Mouse (Mus musculus): ENCODE results near the gene Gtpbp8. TPM values are rescaled to one million over a fixed set of nuclear protein-coding genes. Genes with fewer than 3 reads are reported as not detected.

Gene Gtpbp8
- polyA plus RNA-seq (2011; ENCODE audit: insufficient read depth, insufficient read length, low read depth, missing spikeins) = 15.3 and 17.3 TPM in 2 replicates

DNA sequence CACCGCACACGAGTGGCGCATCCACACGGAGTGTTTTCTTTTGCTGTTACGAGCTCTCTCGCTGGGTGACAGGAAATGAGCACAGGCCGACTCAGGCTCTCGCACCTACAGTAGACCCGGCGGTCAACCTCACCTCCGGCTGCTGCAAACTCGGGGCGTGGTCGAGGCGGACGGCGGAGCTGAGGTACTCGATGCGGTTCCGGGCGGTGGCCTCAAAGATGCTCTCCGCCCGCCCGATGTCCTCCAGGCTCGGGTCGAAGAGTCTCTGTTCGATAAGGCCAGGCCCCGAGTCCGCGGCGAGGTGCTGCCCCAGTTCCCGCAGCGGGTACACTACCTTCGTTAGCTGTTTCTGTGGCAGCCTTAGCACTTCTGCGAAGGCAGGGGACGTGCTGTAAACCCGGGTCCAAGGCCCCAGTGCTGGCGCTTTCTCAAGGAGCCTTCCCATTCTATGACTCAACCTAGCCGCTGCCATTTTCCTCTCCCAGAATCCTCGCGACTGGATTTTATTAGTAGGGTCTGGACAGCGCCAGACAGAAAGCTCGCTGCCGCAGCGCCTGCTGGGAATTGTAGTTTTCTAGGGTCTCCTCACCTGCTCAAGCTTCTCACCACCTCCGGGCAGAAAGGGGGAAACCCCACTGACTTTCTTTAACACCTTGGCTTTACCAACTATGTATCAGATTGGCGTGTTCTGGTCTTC is at the start of gene Gtpbp8:
Gene Gtpbp8 (minus strand): TSS at position 498 of the 697 bp plus-strand sequence.
- Histone ChIP-seq H3K27ac (ENCODE audit: insufficient read depth, low read length) (0 out of 2 replicates have a peak within 1 kb of the TSS, but pooled peaks have one; percentile 35), H3K36me3 (ENCODE audit: control insufficient read depth, insufficient read depth, low read length, poor library complexity, severe bottlenecking) (no peaks in the 10 kb centered on the region), H3K9me3 (replicated peaks; ENCODE audit: control insufficient read depth, insufficient read depth, low read length, poor library complexity, severe bottlenecking) (no peaks in the 10 kb centered on the region), H3K9ac (ENCODE audit: low read depth, poor library complexity, severe bottlenecking) (peak within 1 kb of the TSS; percentile 69), H3K4me1 (ENCODE audit: control insufficient read depth, insufficient read depth, low read length) (no peaks in the 10 kb centered on the region), H3K4me3 (ENCODE audit: low read depth, low read length) (peak within 1 kb of the TSS; percentile 97), H3K27me3 (ENCODE audit: control insufficient read depth, insufficient read depth, low read length, poor library complexity, severe bottlenecking) (no peaks in the 10 kb centered on the region)
- TF ChIP-seq POLR2A (IDR thresholded peaks at IDR 0.05; ENCODE audit: insufficient read depth, low read length) (no peak), EP300 (IDR thresholded peaks at IDR 0.05; ENCODE audit: insufficient read depth, low read depth, low read length) (no peak), CTCF (IDR thresholded peaks at IDR 0.05; ENCODE audit: low read depth, low read length) (no peak)

DNA sequence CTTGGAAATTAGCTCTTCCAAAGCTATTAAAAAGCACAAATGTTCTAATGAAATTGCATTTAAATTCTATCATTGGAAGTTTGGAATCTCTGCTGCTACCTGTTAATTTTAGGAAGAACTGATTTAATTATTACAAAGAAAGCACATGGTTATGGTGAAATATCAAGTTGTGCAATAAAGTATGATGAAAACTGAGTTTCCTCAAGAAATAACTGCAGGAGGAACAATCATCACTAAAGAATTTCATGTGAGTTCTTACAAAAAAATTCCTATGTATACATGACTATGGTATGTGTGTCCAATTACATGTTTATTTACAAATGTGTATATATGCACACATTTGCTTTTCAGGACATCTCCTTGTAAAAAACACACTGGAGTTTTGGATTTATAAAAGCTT is 48.3 kb upstream of the Gtpbp8 start:
- H3K27me3 ChIP-seq (ENCODE audit: control insufficient read depth, insufficient read depth, low read length, poor library complexity, severe bottlenecking) = no peaks in the 10 kb centered on the region
- H3K9me3 ChIP-seq (replicated peaks; ENCODE audit: control insufficient read depth, insufficient read depth, low read length, poor library complexity, severe bottlenecking) = no peaks in the 10 kb centered on the region
- TF ChIP-seq CTCF (IDR thresholded peaks at IDR 0.05; ENCODE audit: low read depth, low read length) = no peak
- TF ChIP-seq EP300 (IDR thresholded peaks at IDR 0.05; ENCODE audit: insufficient read depth, low read depth, low read length) = no peak
- no peak for TF ChIP-seq POLR2A (IDR thresholded peaks at IDR 0.05; ENCODE audit: insufficient read depth, low read length)
- H3K27ac ChIP-seq (ENCODE audit: insufficient read depth, low read length) = no peak overlapping the region
- H3K36me3 ChIP-seq (ENCODE audit: control insufficient read depth, insufficient read depth, low read length, poor library complexity, severe bottlenecking) = no peaks in the 10 kb centered on the region
- no peak overlapping the region for H3K4me3 ChIP-seq (ENCODE audit: low read depth, low read length)
- no peak overlapping the region for H3K9ac ChIP-seq (ENCODE audit: low read depth, poor library complexity, severe bottlenecking)
- H3K4me1 ChIP-seq (ENCODE audit: control insufficient read depth, insufficient read depth, low read length) = no peaks in the 10 kb centered on the region

DNA sequence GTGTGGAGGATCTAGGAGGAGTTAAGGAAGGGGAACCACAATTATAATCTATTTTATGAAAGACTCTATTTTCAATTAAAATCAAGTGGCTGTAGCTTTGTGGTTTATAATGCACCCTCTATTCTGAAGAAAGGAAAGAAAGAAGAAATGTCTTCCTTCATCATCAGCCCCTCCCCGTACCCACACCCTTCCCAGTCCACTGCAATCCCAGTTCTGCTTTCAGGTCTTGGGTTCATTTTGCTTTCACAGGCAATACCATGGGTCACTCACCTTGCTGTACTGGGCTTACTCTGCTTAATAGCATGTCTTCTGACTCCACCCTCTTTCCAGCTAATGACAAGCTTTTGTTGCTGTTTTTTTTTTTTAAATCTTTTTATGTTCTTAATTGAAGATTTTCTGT is 40.8 kb upstream of the Gtpbp8 start:
- H3K27me3 ChIP-seq (ENCODE audit: control insufficient read depth, insufficient read depth, low read length, poor library complexity, severe bottlenecking) = no peaks in the 10 kb centered on the region
- TF ChIP-seq CTCF (IDR thresholded peaks at IDR 0.05; ENCODE audit: low read depth, low read length) = no peak
- TF ChIP-seq EP300 (IDR thresholded peaks at IDR 0.05; ENCODE audit: insufficient read depth, low read depth, low read length) = no peak
- TF ChIP-seq POLR2A (IDR thresholded peaks at IDR 0.05; ENCODE audit: insufficient read depth, low read length) = no peak
- no peak overlapping the region for H3K27ac ChIP-seq (ENCODE audit: insufficient read depth, low read length)
- H3K36me3 ChIP-seq (ENCODE audit: control insufficient read depth, insufficient read depth, low read length, poor library complexity, severe bottlenecking) = no peaks in the 10 kb centered on the region
- no peaks in the 10 kb centered on the region for H3K9me3 ChIP-seq (replicated peaks; ENCODE audit: control insufficient read depth, insufficient read depth, low read length, poor library complexity, severe bottlenecking)
- H3K9ac ChIP-seq (ENCODE audit: low read depth, poor library complexity, severe bottlenecking) = no peak overlapping the region
- H3K4me3 ChIP-seq (ENCODE audit: low read depth, low read length) = no peak overlapping the region
- no peaks in the 10 kb centered on the region for H3K4me1 ChIP-seq (ENCODE audit: control insufficient read depth, insufficient read depth, low read length)

DNA sequence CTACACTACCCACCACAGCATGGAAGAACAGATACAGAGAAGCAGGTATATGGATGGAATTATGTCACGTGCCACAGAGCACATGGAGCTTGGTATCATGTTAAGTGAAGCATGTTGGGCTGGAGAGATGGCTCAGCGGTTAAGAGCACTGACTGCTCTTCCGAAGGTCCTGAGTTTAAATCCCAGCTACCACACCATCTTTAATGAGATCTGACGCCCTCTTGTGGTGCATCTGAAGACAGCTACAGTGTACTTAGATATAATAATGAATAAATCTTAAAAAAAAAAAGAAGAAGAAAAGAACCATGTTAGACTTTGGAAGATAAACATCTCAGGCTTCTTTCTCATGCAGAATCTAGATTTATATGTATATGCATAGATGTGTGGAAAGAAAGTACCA is 34.6 kb upstream of the Gtpbp8 start:
- Histone ChIP-seq H3K9ac (ENCODE audit: low read depth, poor library complexity, severe bottlenecking) (no peak overlapping the region), H3K27ac (ENCODE audit: insufficient read depth, low read length) (no peak overlapping the region), H3K4me3 (ENCODE audit: low read depth, low read length) (no peak overlapping the region), H3K36me3 (ENCODE audit: control insufficient read depth, insufficient read depth, low read length, poor library complexity, severe bottlenecking) (no peaks in the 10 kb centered on the region), H3K27me3 (ENCODE audit: control insufficient read depth, insufficient read depth, low read length, poor library complexity, severe bottlenecking) (no peaks in the 10 kb centered on the region), H3K4me1 (ENCODE audit: control insufficient read depth, insufficient read depth, low read length) (no peaks in the 10 kb centered on the region), H3K9me3 (replicated peaks; ENCODE audit: control insufficient read depth, insufficient read depth, low read length, poor library complexity, severe bottlenecking) (no peaks in the 10 kb centered on the region)
- TF ChIP-seq EP300 (IDR thresholded peaks at IDR 0.05; ENCODE audit: insufficient read depth, low read depth, low read length) (no peak), POLR2A (IDR thresholded peaks at IDR 0.05; ENCODE audit: insufficient read depth, low read length) (no peak), CTCF (IDR thresholded peaks at IDR 0.05; ENCODE audit: low read depth, low read length) (no peak)

DNA sequence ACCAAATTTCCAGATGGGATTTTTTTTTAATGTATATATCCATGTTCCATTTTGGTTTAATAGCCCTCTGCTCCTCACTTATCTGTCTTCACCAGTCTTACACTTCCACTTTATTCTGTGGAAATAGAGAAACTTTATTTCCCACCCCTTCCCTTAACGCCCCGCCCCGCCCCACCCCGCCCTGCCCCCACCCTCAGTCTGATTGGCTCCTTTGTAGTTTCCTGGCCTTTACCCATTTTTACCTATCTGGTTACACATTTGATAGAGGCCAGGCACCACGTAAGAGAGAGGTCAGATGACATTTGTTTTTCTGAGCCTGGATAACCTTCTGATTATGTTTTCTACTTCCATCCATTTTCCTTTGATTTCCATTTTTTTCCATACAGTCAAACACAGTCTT is 33.3 kb upstream of the Gtpbp8 start:
- Histone ChIP-seq H3K4me3 (ENCODE audit: low read depth, low read length) (no peak overlapping the region), H3K9ac (ENCODE audit: low read depth, poor library complexity, severe bottlenecking) (no peak overlapping the region), H3K9me3 (replicated peaks; ENCODE audit: control insufficient read depth, insufficient read depth, low read length, poor library complexity, severe bottlenecking) (no peaks in the 10 kb centered on the region), H3K36me3 (ENCODE audit: control insufficient read depth, insufficient read depth, low read length, poor library complexity, severe bottlenecking) (no peaks in the 10 kb centered on the region), H3K4me1 (ENCODE audit: control insufficient read depth, insufficient read depth, low read length) (no peaks in the 10 kb centered on the region), H3K27me3 (ENCODE audit: control insufficient read depth, insufficient read depth, low read length, poor library complexity, severe bottlenecking) (no peaks in the 10 kb centered on the region), H3K27ac (ENCODE audit: insufficient read depth, low read length) (no peak overlapping the region)
- no peak for TF ChIP-seq EP300 (IDR thresholded peaks at IDR 0.05; ENCODE audit: insufficient read depth, low read depth, low read length)

DNA sequence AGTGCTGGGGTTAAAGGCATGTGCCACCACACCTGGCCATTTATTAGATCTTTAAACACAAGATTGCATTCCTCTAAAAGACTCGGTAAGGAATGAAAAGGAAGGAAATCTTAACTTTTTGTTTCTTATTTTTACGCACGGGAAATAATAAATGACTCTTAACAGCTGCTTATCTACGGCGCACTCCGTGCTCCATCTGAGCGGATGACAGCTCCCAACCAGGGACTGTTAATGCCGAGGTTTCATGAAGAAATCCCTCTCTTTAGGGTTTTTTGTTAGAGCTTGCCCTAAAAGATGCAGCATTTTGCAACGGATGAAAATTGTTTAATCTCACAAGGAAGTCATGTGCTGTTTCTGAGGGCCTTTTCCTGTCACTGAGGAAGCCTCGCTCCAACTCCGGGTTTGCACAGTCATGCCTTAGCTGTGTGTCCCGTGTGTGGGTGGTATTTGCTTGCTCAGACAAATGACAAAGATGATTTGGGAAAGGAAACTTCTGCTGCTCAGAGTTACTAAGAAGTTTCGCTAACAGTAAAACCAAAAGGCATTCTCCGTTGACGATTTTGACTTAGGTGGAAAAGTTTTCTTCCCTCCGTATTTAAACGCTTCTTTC is 32.5 kb upstream of the Gtpbp8 start:
- Histone ChIP-seq H3K36me3 (ENCODE audit: control insufficient read depth, insufficient read depth, low read length, poor library complexity, severe bottlenecking) (no peaks in the 10 kb centered on the region), H3K27me3 (ENCODE audit: control insufficient read depth, insufficient read depth, low read length, poor library complexity, severe bottlenecking) (no peaks in the 10 kb centered on the region), H3K4me3 (ENCODE audit: low read depth, low read length) (no peak overlapping the region), H3K4me1 (ENCODE audit: control insufficient read depth, insufficient read depth, low read length) (no peaks in the 10 kb centered on the region), H3K27ac (ENCODE audit: insufficient read depth, low read length) (no peak overlapping the region), H3K9ac (ENCODE audit: low read depth, poor library complexity, severe bottlenecking) (no peak overlapping the region), H3K9me3 (replicated peaks; ENCODE audit: control insufficient read depth, insufficient read depth, low read length, poor library complexity, severe bottlenecking) (no peaks in the 10 kb centered on the region)
- TF ChIP-seq POLR2A (IDR thresholded peaks at IDR 0.05; ENCODE audit: insufficient read depth, low read length) = no peak
- TF ChIP-seq CTCF (IDR thresholded peaks at IDR 0.05; ENCODE audit: low read depth, low read length) = no peak

Measured in ES-Bruce4 (cell line).